Mouse (Mus musculus) brain, embryonic 14.5 days (tissue): ENCODE results near the gene Ppp2r2c. TPM values are rescaled to one million over a fixed set of nuclear protein-coding genes. Genes with fewer than 3 reads are reported as not detected.
"Not testable (repeated sequence)": the region's sequence is repeated elsewhere in the genome, so short reads cannot be mapped to it uniquely, and the experiment has no call there.

Source experiments
- DNase-seq: peaks from one replicate; pipeline ENCODE4 v3.0.0-alpha.2; 2011; ENCODE audit warnings: low read depth
- CTCF ChIP-seq: fragments of 200-500 bp; IDR thresholded peaks from 2 replicates; pipeline ENCODE4 v1.5.1; 2012; ENCODE audit warnings: inconsistent platforms, mild to moderate bottlenecking, moderate library complexity, borderline replicate concordance; ENCODE audit not compliant: insufficient read depth, insufficient read length; ENCODE audit errors: extremely low read depth
- POLR2A ChIP-seq: fragments of 200-500 bp; IDR thresholded peaks from 2 replicates; pipeline ENCODE4 v1.6.1; 2012; ENCODE audit warnings: mild to moderate bottlenecking, inconsistent platforms, borderline replicate concordance; ENCODE audit not compliant: poor library complexity, insufficient read depth, insufficient read length, severe bottlenecking; ENCODE audit errors: extremely low read depth
- polyA plus RNA-seq: library from polyadenylated mRNA; depleted of rRNA; stranded (reverse); fragments of >200 nt; gene quantifications from 2 replicates; pipeline ENCODE4 v1.2.3, GENCODE M21; 2012

Gene Ppp2r2c
- polyA plus RNA-seq, 1 experiment = 66.7 TPM

- no peak for DNase-seq
These were observed 49.7 kb downstream of the Ppp2r2c start for GRCm38 (mm10) chr5:36918016-36918415.

GRCm38 (mm10) chr5:36920072-36920471 lies 51.8 kb downstream of the Ppp2r2c start:
- TF ChIP-seq POLR2A = no peak
- peak; percentile 74 for TF ChIP-seq CTCF
- peak; percentile 62 for DNase-seq

More at GRCm38 (mm10) chr5:36918016-36918415, 49.7 kb downstream of the Ppp2r2c start:
- TF ChIP-seq CTCF (no peak), POLR2A (no peak)

GRCm38 (mm10) chr5:36921871-36922270 lies 53.6 kb downstream of the Ppp2r2c start:
- TF ChIP-seq CTCF (no peak), POLR2A (no peak)

GRCm38 (mm10) chr5:36922811-36923210 lies 54.5 kb downstream of the Ppp2r2c start:
- TF ChIP-seq POLR2A (no peak), CTCF (no peak)
- DNase-seq = no peak

More at GRCm38 (mm10) chr5:36921871-36922270, 53.6 kb downstream of the Ppp2r2c start:
- no peak for DNase-seq

- peak; percentile 44 for DNase-seq
- no peak for TF ChIP-seq POLR2A
- no peak for TF ChIP-seq CTCF
These were observed 55.8 kb downstream of the Ppp2r2c start for GRCm38 (mm10) chr5:36923826-36924700.

GRCm38 (mm10) chr5:36928701-36929100 lies 60.4 kb downstream of the Ppp2r2c start:
- no peak for DNase-seq
- peak; percentile 51; the same call in 1 of the 2 replicates for TF ChIP-seq CTCF
- TF ChIP-seq POLR2A = no peak

GRCm38 (mm10) chr5:36929376-36929775 lies 61.1 kb downstream of the Ppp2r2c start:
- TF ChIP-seq POLR2A (no peak), CTCF (no peak)
- no peak for DNase-seq

- DNase-seq = no peak
- no peak for TF ChIP-seq CTCF
- TF ChIP-seq POLR2A = no peak
These were observed 65.1 kb downstream of the Ppp2r2c start for GRCm38 (mm10) chr5:36933383-36933782.

- peak; percentile 91 for DNase-seq
These were observed 67.5 kb downstream of the Ppp2r2c start for GRCm38 (mm10) chr5:36935486-36936473.

GRCm38 (mm10) chr5:36936548-36936947 lies 68.2 kb downstream of the Ppp2r2c start:
- no peak for DNase-seq
- no peak for TF ChIP-seq POLR2A
- no peak for TF ChIP-seq CTCF

More at GRCm38 (mm10) chr5:36935486-36936473, 67.5 kb downstream of the Ppp2r2c start:
- TF ChIP-seq CTCF = no peak
- no peak for TF ChIP-seq POLR2A

GRCm38 (mm10) chr5:36938021-36938420 lies 69.7 kb downstream of the Ppp2r2c start:
- DNase-seq = no peak
- TF ChIP-seq POLR2A (no peak), CTCF (no peak)

GRCm38 (mm10) chr5:36938991-36939390 lies 70.7 kb downstream of the Ppp2r2c start:
- DNase-seq = not testable (repeated sequence)

GRCm38 (mm10) chr5:36942446-36942845 lies 74.1 kb downstream of the Ppp2r2c start:
- no peak for DNase-seq
- TF ChIP-seq CTCF (peak; percentile 36; the same call in 1 of the 2 replicates), POLR2A (no peak)
